Mouse (Mus musculus): Measurements from ENCODE around the gene Hist1h2aa.

Hist1h2aa gene

DNA sequence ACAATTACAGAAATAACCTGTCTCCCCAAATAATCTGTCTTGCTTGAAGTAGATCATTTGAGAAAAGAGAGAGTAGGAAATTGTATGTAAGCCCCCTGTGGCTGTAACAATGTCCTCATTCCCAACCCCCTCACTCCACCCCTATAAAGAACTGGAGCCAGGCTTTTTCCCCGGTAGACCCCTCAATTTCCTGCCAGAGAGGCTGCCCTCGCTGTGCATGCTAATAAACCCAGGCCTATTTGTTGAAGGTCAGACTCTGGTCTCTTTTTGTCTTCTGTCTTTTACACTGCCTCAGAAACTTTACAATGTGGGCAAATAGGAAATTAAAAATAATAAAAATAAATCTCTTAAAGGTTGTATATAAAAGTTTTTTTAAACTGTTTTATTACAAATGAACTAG, 12.0 kb downstream of the Hist1h2aa start:
- DNase-seq: no peak

- DNase-seq: no peak
These were observed 15.4 kb downstream of the Hist1h2aa start for GRCm38 (mm10) chr13:23949484-23950246.

DNA sequence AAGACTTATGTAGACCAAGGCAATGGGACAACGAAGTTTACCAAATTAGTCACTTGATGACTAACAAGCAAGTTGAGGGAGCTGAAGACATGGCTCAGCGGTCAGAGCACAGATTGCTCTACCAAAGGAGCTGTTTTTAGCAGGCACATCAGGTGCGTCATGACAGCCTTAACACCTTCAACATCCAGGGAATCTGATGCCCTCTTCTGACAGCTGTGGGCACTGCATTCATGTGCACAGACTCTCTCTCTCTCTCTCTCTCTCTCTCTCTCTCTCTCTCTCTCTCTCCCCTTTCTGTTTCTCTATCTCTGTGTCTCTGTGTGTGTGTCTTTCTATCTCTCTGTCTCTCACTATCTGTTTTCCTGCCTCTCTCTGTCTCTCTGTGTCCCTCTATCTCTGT, 16.7 kb downstream of the Hist1h2aa start:
- peak; percentile 64 to 72 for DNase-seq

GRCm38 (mm10) chr13:23959776-23960175, 25.5 kb downstream of the Hist1h2aa start:
- no peak for DNase-seq

- DNase-seq: no peak
These were observed 30.6 kb downstream of the Hist1h2aa start for GRCm38 (mm10) chr13:23964909-23965308.

GRCm38 (mm10) chr13:23971870-23972269, 37.6 kb downstream of the Hist1h2aa start:
- DNase-seq: no peak

DNA sequence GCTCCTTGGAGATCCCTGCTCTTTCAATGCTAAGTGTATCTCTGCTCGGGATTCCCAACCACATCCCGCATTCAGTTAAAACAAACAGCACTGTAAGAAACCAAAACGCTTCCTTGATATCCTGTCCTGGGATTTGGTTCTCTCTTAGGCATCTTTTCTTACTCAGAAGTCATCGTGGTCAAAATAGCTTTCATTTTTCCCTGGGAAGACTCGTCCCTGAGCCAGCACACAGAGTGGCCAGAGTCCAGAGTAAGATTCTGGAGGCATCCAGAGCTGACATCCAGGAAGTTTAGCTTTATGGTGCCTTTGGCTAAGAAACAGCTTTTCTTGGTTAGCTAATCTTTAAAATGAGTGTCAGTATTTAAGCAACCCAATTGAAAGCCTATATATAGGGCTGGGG, 38.0 kb downstream of the Hist1h2aa start:
- DNase-seq: no peak

All from kidney, postnatal 25 days (tissue).